Mouse (Mus musculus): ENCODE data around the gene Abcc4. TPM values are rescaled to one million over a fixed set of nuclear protein-coding genes. Genes with fewer than 3 reads are reported as not detected.
"Not testable (repeated sequence)": the region's sequence is repeated elsewhere in the genome, so short reads cannot be mapped to it uniquely, and the experiment has no call there.

Gene Abcc4
- total and polyA plus RNA-seq, 3 experiments: 10.4 to 28.7 (median 26.5) TPM

GRCm38 (mm10) chr14:118511715-118512114 lies 194.3 kb downstream of the Abcc4 start:
- H3K9me3 ChIP-seq (replicated peaks; ENCODE audit: low read length); H3K27ac ChIP-seq (ENCODE audit: insufficient read depth, low read depth); in situ Hi-C loops (cut with MboI; ENCODE audit: low pct_ligation_motif_present, low pct_unique_long_range_greater_than_20kb, low sequenced_read_pairs); H3K4me2 ChIP-seq (ENCODE audit: insufficient read depth, low read depth, poor library complexity, severe bottlenecking); H3K9ac ChIP-seq (ENCODE audit: insufficient read depth, low read depth); H3K4me1 ChIP-seq (ENCODE audit: control insufficient read depth in 1 of 2, insufficient read depth in 2 of 2); H3K79me2 ChIP-seq (replicated peaks; ENCODE audit: control insufficient read depth, extremely low read depth, insufficient read depth, poor library complexity, severe bottlenecking); DNase-seq (ENCODE audit: extremely low read depth); H3K4me3 ChIP-seq (replicated peaks in 1 of 3; ENCODE audit: low read depth in 2 of 3, low read length in 2 of 3, poor library complexity in 1 of 3); H3K27me3 ChIP-seq (replicated peaks); dilution Hi-C loops (cut with MboI; ENCODE audit: extremely low pct_ligation_motif_present, extremely low pct_unique_long_range_greater_than_20kb, low sequenced_read_pairs): not testable (repeated sequence)
- peaks cover 31 to 73% of the 10 kb centered on the region in 2 experiments for H3K36me3 ChIP-seq (replicated peaks in 1 of 2; ENCODE audit: control insufficient read depth in 1 of 2, insufficient read depth in 1 of 2, low read length in 1 of 2)

- in situ Hi-C loops (cut with MboI; ENCODE audit: low pct_ligation_motif_present, low pct_unique_long_range_greater_than_20kb, low sequenced_read_pairs): no loop called here
- dilution Hi-C loops (cut with MboI; ENCODE audit: extremely low pct_ligation_motif_present, extremely low pct_unique_long_range_greater_than_20kb, low sequenced_read_pairs): no loop called here
- H3K4me3 ChIP-seq (replicated peaks in 1 of 3; ENCODE audit: low read depth in 2 of 3, low read length in 2 of 3, poor library complexity in 1 of 3): no peak overlapping the region
- H3K4me1 ChIP-seq (ENCODE audit: control insufficient read depth in 1 of 2, insufficient read depth in 2 of 2): no peaks in the 10 kb centered on the region
- H3K4me2 ChIP-seq (ENCODE audit: insufficient read depth, low read depth, poor library complexity, severe bottlenecking): no peak overlapping the region
- no peak for DNase-seq (ENCODE audit: extremely low read depth)
- H3K79me2 ChIP-seq (replicated peaks; ENCODE audit: control insufficient read depth, extremely low read depth, insufficient read depth, poor library complexity, severe bottlenecking): no peaks in the 10 kb centered on the region
- H3K9ac ChIP-seq (ENCODE audit: insufficient read depth, low read depth): no peak overlapping the region
- H3K27me3 ChIP-seq (replicated peaks): no peaks in the 10 kb centered on the region
- no peak overlapping the region for H3K27ac ChIP-seq (ENCODE audit: insufficient read depth, low read depth)
- no peak for TF ChIP-seq SIN3A (IDR thresholded peaks at IDR 0.05; ENCODE audit: low read length)
- TF ChIP-seq USF2 (conservative IDR thresholded peaks at IDR 0.05; ENCODE audit: low read depth, low read length): no peak
- no peak for TF ChIP-seq MAX (IDR thresholded peaks at IDR 0.05; ENCODE audit: low read length)
- peaks cover 31 to 72% of the 10 kb centered on the region in 2 experiments for H3K36me3 ChIP-seq (replicated peaks in 1 of 2; ENCODE audit: control insufficient read depth in 1 of 2, insufficient read depth in 1 of 2, low read length in 1 of 2)
- no peaks in the 10 kb centered on the region for H3K9me3 ChIP-seq (replicated peaks; ENCODE audit: low read length)
These were observed 195.2 kb downstream of the Abcc4 start for GRCm38 (mm10) chr14:118510793-118511192.

GRCm38 (mm10) chr14:118510216-118510615 lies 195.8 kb downstream of the Abcc4 start:
- Histone ChIP-seq H3K9me3 (replicated peaks; ENCODE audit: low read length) (no peaks in the 10 kb centered on the region), H3K4me3 (replicated peaks in 1 of 3; ENCODE audit: low read depth in 2 of 3, low read length in 2 of 3, poor library complexity in 1 of 3) (no peak overlapping the region), H3K4me2 (ENCODE audit: insufficient read depth, low read depth, poor library complexity, severe bottlenecking) (no peak overlapping the region), H3K4me1 (ENCODE audit: control insufficient read depth in 1 of 2, insufficient read depth in 2 of 2) (no peaks in the 10 kb centered on the region), H3K9ac (ENCODE audit: insufficient read depth, low read depth) (no peak overlapping the region), H3K79me2 (replicated peaks; ENCODE audit: control insufficient read depth, extremely low read depth, insufficient read depth, poor library complexity, severe bottlenecking) (no peaks in the 10 kb centered on the region), H3K27me3 (replicated peaks) (no peaks in the 10 kb centered on the region), H3K36me3 (replicated peaks in 1 of 2; ENCODE audit: control insufficient read depth in 1 of 2, insufficient read depth in 1 of 2, low read length in 1 of 2) (peaks cover 27 to 71% of the 10 kb centered on the region in 2 experiments), H3K27ac (ENCODE audit: insufficient read depth, low read depth) (no peak overlapping the region)
- in situ Hi-C loops (cut with MboI; ENCODE audit: low pct_ligation_motif_present, low pct_unique_long_range_greater_than_20kb, low sequenced_read_pairs): no loop called here
- DNase-seq (ENCODE audit: extremely low read depth): no peak
- no peak for TF ChIP-seq E2F4 (IDR thresholded peaks at IDR 0.05; ENCODE audit: insufficient replicate concordance, low read depth, low read length)
- TF ChIP-seq MAFK (IDR thresholded peaks at IDR 0.05; ENCODE audit: insufficient replicate concordance, low read length): no peak
- no peak for TF ChIP-seq UBTF (IDR thresholded peaks at IDR 0.05; ENCODE audit: low read depth, low read length)
- no peak for TF ChIP-seq CHD1 (IDR thresholded peaks at IDR 0.05; ENCODE audit: low read depth, low read length)
- no peak for TF ChIP-seq MAX (IDR thresholded peaks at IDR 0.05; ENCODE audit: low read length)
- no peak for TF ChIP-seq KAT2A (IDR thresholded peaks at IDR 0.05; ENCODE audit: insufficient replicate concordance, low read length)
- no peak for TF ChIP-seq SMC3 (IDR thresholded peaks at IDR 0.05; ENCODE audit: low read depth, low read length)
- TF ChIP-seq RAD21 (IDR thresholded peaks at IDR 0.05; ENCODE audit: low read depth, low read length): no peak
- TF ChIP-seq ZMIZ1 (IDR thresholded peaks at IDR 0.05; ENCODE audit: low read depth, low read length): no peak
- dilution Hi-C loops (cut with MboI; ENCODE audit: extremely low pct_ligation_motif_present, extremely low pct_unique_long_range_greater_than_20kb, low sequenced_read_pairs): no loop called here
